Mouse (Mus musculus): ENCODE data around the gene Ino80. TPM values are rescaled to one million over a fixed set of nuclear protein-coding genes. Genes with fewer than 3 reads are reported as not detected.

The Ino80 gene
- 8.3 and 11.0 TPM in 2 replicates for polyA plus RNA-seq (2012; rRNA removed; ENCODE audit: low replicate concordance)

GRCm38 (mm10) chr2:119477571-119478396 lies at the start of gene Ino80:
Ino80 (minus strand) TSS chr2:119477687.

DNA sequence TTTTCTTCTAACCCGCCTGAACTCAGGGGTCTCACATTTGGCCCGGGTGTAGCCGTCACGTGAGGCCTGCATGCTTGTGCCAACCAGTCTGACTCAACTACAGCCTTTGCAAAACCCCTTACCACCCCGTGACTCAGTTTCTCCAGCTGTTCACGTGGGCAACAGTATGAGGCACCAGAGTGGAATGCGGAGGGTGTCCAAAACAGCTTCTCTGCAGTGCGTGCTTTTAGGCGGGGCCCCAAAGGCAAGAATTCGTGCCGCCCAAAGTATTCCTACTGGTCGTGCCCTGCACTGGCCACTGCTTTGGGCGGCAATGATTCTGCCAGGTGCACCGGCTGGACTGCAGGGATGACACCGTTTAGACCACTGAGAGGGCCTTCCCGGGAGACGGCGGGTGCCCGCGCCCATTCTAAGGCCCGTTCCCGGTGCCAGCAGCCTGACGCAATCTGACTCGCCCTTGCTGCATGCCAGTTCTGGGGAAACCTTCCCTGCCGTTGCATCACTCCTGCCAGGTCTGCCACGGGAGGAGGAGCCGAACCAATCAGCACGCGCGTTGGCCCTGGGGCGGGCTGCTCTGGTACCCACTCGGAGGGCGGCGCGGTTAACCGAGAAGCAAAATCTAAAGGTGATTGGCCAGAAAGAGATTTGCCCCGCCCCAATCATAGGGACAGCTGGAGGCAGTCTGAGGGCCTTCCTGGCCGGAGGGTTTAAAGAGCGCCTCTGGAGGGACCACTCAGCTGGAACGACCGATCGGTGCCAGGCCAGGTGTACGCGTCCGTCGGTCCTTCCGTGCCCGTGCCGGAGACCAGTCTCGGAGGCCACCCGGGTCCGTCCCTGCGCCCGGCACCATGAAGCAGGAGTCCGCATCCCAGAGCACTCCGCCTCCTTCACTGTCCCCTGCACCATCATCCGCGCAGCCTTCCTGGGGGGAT lies 126.7 kb downstream of the Ino80 start, which contains the start of gene Chac1:
Chac1 (plus strand) TSS at position 675 of the 932 bp plus-strand sequence.

DNA sequence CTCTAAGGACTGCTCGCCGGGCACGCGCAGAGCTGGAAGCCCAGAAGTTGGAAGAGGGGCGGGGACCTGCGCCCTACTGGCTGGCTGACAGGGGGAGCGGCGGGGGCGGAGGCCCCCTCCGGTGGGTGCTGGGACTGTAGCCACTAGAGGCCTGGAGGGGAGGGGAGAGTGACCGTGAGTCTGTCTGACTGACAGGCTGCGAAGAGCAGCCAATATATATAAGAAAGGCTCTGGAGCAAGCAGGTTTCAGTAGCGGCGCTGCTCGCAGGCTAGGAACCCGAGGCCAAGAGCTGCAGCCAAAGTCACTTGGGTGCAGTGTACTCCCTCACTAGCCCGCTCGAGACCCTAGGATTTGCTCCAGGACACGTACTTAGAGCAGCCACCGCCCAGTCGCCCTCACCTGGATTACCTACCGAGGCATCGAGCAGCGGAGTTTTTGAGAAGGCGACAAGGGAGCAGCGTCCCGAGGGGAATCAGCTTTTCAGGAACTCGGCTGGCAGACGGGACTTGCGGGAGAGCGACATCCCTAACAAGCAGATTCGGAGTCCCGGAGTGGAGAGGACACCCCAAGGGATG lies 151.8 kb downstream of the Ino80 start, which contains the start of gene Dll4:
Dll4 (plus strand) TSS at position 217 of the 576 bp plus-strand sequence.

Other genes with a start within 250 kb of the Ino80 start
- gene Ppp1r14d, start 247.8 kb downstream of the Ino80 start, polyA plus RNA-seq (2012; rRNA removed; ENCODE audit: low replicate concordance): 0.33 TPM in 1 of 2 replicates, not detected in the other
- gene Spint1, start 240.3 kb downstream of the Ino80 start, polyA plus RNA-seq (2012; rRNA removed; ENCODE audit: low replicate concordance): 0.62 and 26.6 TPM in 2 replicates
- 0.10 and 0.26 TPM in 2 replicates for gene Rhov, start 206.4 kb downstream of the Ino80 start, polyA plus RNA-seq (2012; rRNA removed; ENCODE audit: low replicate concordance)
- gene Vps18, start 188.9 kb downstream of the Ino80 start, polyA plus RNA-seq (2012; rRNA removed; ENCODE audit: low replicate concordance): 19.4 and 28.2 TPM in 2 replicates
- gene Dll4, start 151.9 kb downstream of the Ino80 start, polyA plus RNA-seq (2012; rRNA removed; ENCODE audit: low replicate concordance): 29.0 and 61.0 TPM in 2 replicates
- gene Chac1, start 126.5 kb downstream of the Ino80 start, polyA plus RNA-seq (2012; rRNA removed; ENCODE audit: low replicate concordance): 5.2 and 12.0 TPM in 2 replicates
- 1.0 and 2.6 TPM in 2 replicates for gene Exd1, start 69.9 kb upstream of the Ino80 start, polyA plus RNA-seq (2012; rRNA removed; ENCODE audit: low replicate concordance)
- gene Chp1, start 70.0 kb upstream of the Ino80 start, polyA plus RNA-seq (2012; rRNA removed; ENCODE audit: low replicate concordance): 210 and 560 TPM in 2 replicates
- gene Nusap1, start 140.6 kb upstream of the Ino80 start, polyA plus RNA-seq (2012; rRNA removed; ENCODE audit: low replicate concordance): 0.42 and 1.5 TPM in 2 replicates
- gene Oip5, start 140.8 kb upstream of the Ino80 start, polyA plus RNA-seq (2012; rRNA removed; ENCODE audit: low replicate concordance): 2.9 and 5.1 TPM in 2 replicates
- 7.3 and 9.0 TPM in 2 replicates for gene Ndufaf1, start 185.1 kb upstream of the Ino80 start, polyA plus RNA-seq (2012; rRNA removed; ENCODE audit: low replicate concordance)
- 8.4 and 11.6 TPM in 2 replicates for gene Rtf1, start 197.4 kb upstream of the Ino80 start, polyA plus RNA-seq (2012; rRNA removed; ENCODE audit: low replicate concordance)

All from subcutaneous adipose tissue, adult 2 months (tissue).